Mouse (Mus musculus) embryo, embryonic 10 days (tissue): ENCODE results near the gene Hdhd3.
A peak's percentile ranks its signal among the peaks of the same experiment; 100 is the strongest.

Experiments used
- DNase-seq: peaks from one replicate; pipeline ENCODE4 v3.0.0-alpha.2; 2015; ENCODE audit warnings: low spot score

Hdhd3 gene

GRCm38 (mm10) chr4:62503374-62503970 is at the start of gene Hdhd3:
Hdhd3 (minus strand) TSS chr4:62503467.
- DNase-seq: no peak

GRCm38 (mm10) chr4:62551966-62552365 is 48.7 kb upstream of the Hdhd3 start:
- no peak for DNase-seq

- DNase-seq: no peak
Measured at GRCm38 (mm10) chr4:62544801-62545200, 41.5 kb upstream of the Hdhd3 start.

- DNase-seq: no peak
Measured at GRCm38 (mm10) chr4:62543782-62544181, 40.5 kb upstream of the Hdhd3 start.

GRCm38 (mm10) chr4:62541802-62542201 is 38.5 kb upstream of the Hdhd3 start:
- DNase-seq: no peak

- DNase-seq: no peak
Measured at GRCm38 (mm10) chr4:62533729-62534128, 30.5 kb upstream of the Hdhd3 start.

- no peak for DNase-seq
Measured at GRCm38 (mm10) chr4:62527655-62528054, 24.4 kb upstream of the Hdhd3 start.

- DNase-seq: no peak
Measured at GRCm38 (mm10) chr4:62526256-62526655, 23.0 kb upstream of the Hdhd3 start.

- DNase-seq: no peak
Measured at GRCm38 (mm10) chr4:62525489-62525811, 22.2 kb upstream of the Hdhd3 start.

- peak; percentile 99 for DNase-seq
Measured at GRCm38 (mm10) chr4:62524651-62525488, 21.6 kb upstream of the Hdhd3 start, which contains the start of the genes Pole3 and 4933430I17Rik. Pole3 (minus strand) TSS chr4:62525068. 4933430I17Rik (plus strand) TSS chr4:62525369.

- no peak for DNase-seq
Measured at GRCm38 (mm10) chr4:62520892-62521400, 17.7 kb upstream of the Hdhd3 start.

- peak; percentile 92 for DNase-seq
Measured at GRCm38 (mm10) chr4:62519849-62520233, 16.6 kb upstream of the Hdhd3 start, which contains the start of gene Alad. Alad (minus strand) TSS chr4:62519918.

GRCm38 (mm10) chr4:62519122-62519848 is 16.0 kb upstream of the Hdhd3 start:
- DNase-seq: no peak

- no peak for DNase-seq
Measured at GRCm38 (mm10) chr4:62518416-62519121, 15.3 kb upstream of the Hdhd3 start.

GRCm38 (mm10) chr4:62517538-62518415 is 14.5 kb upstream of the Hdhd3 start:
- no peak for DNase-seq

GRCm38 (mm10) chr4:62517046-62517445 is 13.8 kb upstream of the Hdhd3 start:
- DNase-seq: no peak

GRCm38 (mm10) chr4:62516579-62516978 is 13.3 kb upstream of the Hdhd3 start:
- DNase-seq: no peak

- peak; percentile 52 for DNase-seq
Measured at GRCm38 (mm10) chr4:62516079-62516478, 12.8 kb upstream of the Hdhd3 start.

- no peak for DNase-seq
Measured at GRCm38 (mm10) chr4:62515490-62515889, 12.2 kb upstream of the Hdhd3 start.

- DNase-seq: no peak
Measured at GRCm38 (mm10) chr4:62514995-62515394, 11.7 kb upstream of the Hdhd3 start.

GRCm38 (mm10) chr4:62513998-62514506 is 10.8 kb upstream of the Hdhd3 start:
- DNase-seq: no peak
